Comparison of ENCODE assay signal across 19 mouse cellular contexts in the genomic region with DNA sequence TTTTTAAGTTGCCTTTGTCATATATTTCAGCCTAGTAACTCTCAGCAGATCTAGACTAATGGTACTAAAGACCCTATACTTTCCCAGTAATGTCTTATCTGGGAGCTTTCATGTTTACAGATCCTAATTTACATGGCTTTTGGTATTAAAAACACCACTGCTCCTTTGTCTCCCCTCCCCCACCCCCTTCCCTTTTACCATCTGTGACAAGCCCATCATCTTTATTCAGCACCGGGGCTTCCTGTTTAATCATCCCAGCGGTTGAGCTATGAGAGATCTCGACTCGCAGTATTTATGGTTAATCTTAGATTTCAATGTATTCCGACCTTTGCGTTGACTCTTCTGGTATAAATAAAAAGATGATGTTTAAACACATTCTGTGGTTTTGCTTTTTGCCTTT.
DNase-seq lines count a peak whose midpoint lies in the region; ATAC-seq and TF ChIP-seq lines count a peak whose summit lies in the region.
"Had no signal": no experiment of that assay in that cellular context is flagged by ENCODE, and none has a peak within 500 bp of the region (broad histone marks: within the 10 kb centered on the region; RNA-seq: fewer than 3 reads in every experiment).

No protein-coding gene starts in this region.

- 81% methylated on average over 6 of the region's 6 CpGs for WGBS in hindbrain, embryonic 10.5 days
- 66% methylated on average over 6 of the region's 6 CpGs for WGBS in hindbrain, postnatal 0 days
- WGBS in midbrain, embryonic 10.5 days: 83% methylated on average over 6 of the region's 6 CpGs
- 38% methylated on average over 6 of the region's 6 CpGs for WGBS in midbrain, embryonic 16.5 days
- WGBS in midbrain, embryonic 13.5 days: 48% methylated on average over 6 of the region's 6 CpGs
- WGBS in neural tube, embryonic 15.5 days: 57% methylated on average over 6 of the region's 6 CpGs

- TF ChIP-seq CTCF in hindbrain, postnatal 0 days (IDR thresholded peaks at IDR 0.05; ENCODE audit: low read depth): no peak

- no peak for ATAC-seq in hindbrain, postnatal 0 days
- ATAC-seq in midbrain, embryonic 16.5 days: no peak; the same call in 1 of the 2 replicates
- peak; percentile 59 for ATAC-seq in midbrain, embryonic 13.5 days
- ATAC-seq in neural tube, embryonic 15.5 days (ENCODE audit: low FRiP score): 0 out of 2 replicates have a peak, but pooled peaks have one; percentile 31

- H3K4me2 ChIP-seq in hindbrain, postnatal 0 days (ENCODE audit: low read depth, low read length): no peak overlapping the region
- H3K4me2 ChIP-seq in midbrain, embryonic 16.5 days (ENCODE audit: low read length): no peak overlapping the region
- H3K4me2 ChIP-seq in midbrain, embryonic 13.5 days (replicated peaks): no peak overlapping the region
- no peak overlapping the region for H3K4me2 ChIP-seq in neural tube, embryonic 15.5 days
- H3K4me2 ChIP-seq: heart, embryonic 15.5 days; limb, embryonic 15.5 days had no signal

- H3K9ac ChIP-seq in hindbrain, postnatal 0 days (replicated peaks; ENCODE audit: low read length): no peak overlapping the region
- no peak overlapping the region for H3K9ac ChIP-seq in midbrain, embryonic 16.5 days (ENCODE audit: low read depth, low read length)
- no peak overlapping the region for H3K9ac ChIP-seq in midbrain, embryonic 13.5 days (replicated peaks)
- H3K9ac ChIP-seq in neural tube, embryonic 15.5 days (replicated peaks): no peak overlapping the region
- H3K9ac ChIP-seq: heart, embryonic 15.5 days; limb, embryonic 15.5 days; liver, embryonic 14.5 days had no signal

- 0 out of 2 replicates have a peak overlapping the region, but pooled peaks have one; percentile 35 for H3K27ac ChIP-seq in hindbrain, embryonic 10.5 days
- no peak overlapping the region for H3K27ac ChIP-seq in hindbrain, postnatal 0 days
- peak overlapping the region; percentile 61 for H3K27ac ChIP-seq in midbrain, embryonic 10.5 days (replicated peaks)
- no peak overlapping the region for H3K27ac ChIP-seq in midbrain, embryonic 16.5 days (ENCODE audit: low read length)
- peak overlapping the region; percentile 51; the same call in 1 of the 2 replicates for H3K27ac ChIP-seq in midbrain, embryonic 13.5 days
- no peak overlapping the region for H3K27ac ChIP-seq in neural tube, embryonic 15.5 days (replicated peaks)
- H3K27ac ChIP-seq: gastrocnemius, adult 2 months; heart, embryonic 15.5 days; kidney, postnatal 0 days; limb, embryonic 15.5 days; liver, embryonic 14.5 days had no signal

- no peak for DNase-seq in hindbrain, embryonic 10.5 days (ENCODE audit: low spot score)
- no peak for DNase-seq in hindbrain, postnatal 0 days (ENCODE audit: low spot score)
- no peak for DNase-seq in midbrain, embryonic 10.5 days (ENCODE audit: low spot score)
- no peak for DNase-seq in layer of hippocampus, adult 11-12 months (ENCODE audit: low spot score)
- DNase-seq: adrenal gland, adult 2 months; cerebellum, adult 11-12 months; cerebellum, postnatal 10 days; gastrocnemius, adult 2 months; heart, postnatal 36 days; kidney, adult 2 months; left cerebral cortex, postnatal 4 days; thymus, postnatal 25 days had no signal

- H3K27me3 ChIP-seq in hindbrain, embryonic 10.5 days (ENCODE audit: insufficient read depth, poor library complexity, severe bottlenecking): no peaks in the 10 kb centered on the region
- H3K27me3 ChIP-seq in hindbrain, postnatal 0 days (ENCODE audit: insufficient read depth, low read length): no peaks in the 10 kb centered on the region
- no peaks in the 10 kb centered on the region for H3K27me3 ChIP-seq in midbrain, embryonic 10.5 days (ENCODE audit: low read depth, poor library complexity, severe bottlenecking)
- H3K27me3 ChIP-seq in midbrain, embryonic 16.5 days (ENCODE audit: control insufficient read depth, insufficient read depth, low read depth, low read length): no peaks in the 10 kb centered on the region
- no peaks in the 10 kb centered on the region for H3K27me3 ChIP-seq in midbrain, embryonic 13.5 days
- no peaks in the 10 kb centered on the region for H3K27me3 ChIP-seq in neural tube, embryonic 15.5 days (replicated peaks)
- H3K27me3 ChIP-seq: heart, embryonic 15.5 days; limb, embryonic 15.5 days had no signal

- H3K4me1 ChIP-seq in hindbrain, embryonic 10.5 days (replicated peaks): no peaks in the 10 kb centered on the region
- H3K4me1 ChIP-seq in hindbrain, postnatal 0 days (ENCODE audit: insufficient read depth, low read length): no peaks in the 10 kb centered on the region
- H3K4me1 ChIP-seq in midbrain, embryonic 10.5 days: peaks cover 7% of the 10 kb centered on the region; the same call in 1 of the 2 replicates
- no peaks in the 10 kb centered on the region; the same call in 1 of the 2 replicates for H3K4me1 ChIP-seq in midbrain, embryonic 16.5 days (ENCODE audit: control insufficient read depth, insufficient read depth, low read length)
- H3K4me1 ChIP-seq in midbrain, embryonic 13.5 days (replicated peaks): peaks cover 9% of the 10 kb centered on the region
- H3K4me1 ChIP-seq in neural tube, embryonic 15.5 days: no peaks in the 10 kb centered on the region
- H3K4me1 ChIP-seq: heart, embryonic 15.5 days; limb, embryonic 15.5 days had no signal

- H3K9me3 ChIP-seq in hindbrain, embryonic 10.5 days: no peaks in the 10 kb centered on the region
- H3K9me3 ChIP-seq in hindbrain, postnatal 0 days (ENCODE audit: low read length): no peaks in the 10 kb centered on the region
- H3K9me3 ChIP-seq in midbrain, embryonic 10.5 days (replicated peaks): 0 out of 2 replicates have a peak, but pooled peaks cover 3% of the 10 kb centered on the region
- H3K9me3 ChIP-seq in midbrain, embryonic 16.5 days (replicated peaks; ENCODE audit: control insufficient read depth, low read length, poor library complexity, severe bottlenecking): no peaks in the 10 kb centered on the region
- no peaks in the 10 kb centered on the region for H3K9me3 ChIP-seq in midbrain, embryonic 13.5 days
- no peaks in the 10 kb centered on the region for H3K9me3 ChIP-seq in neural tube, embryonic 15.5 days (replicated peaks)
- H3K9me3 ChIP-seq: heart, embryonic 15.5 days; limb, embryonic 15.5 days had no signal

- H3K36me3 ChIP-seq in hindbrain, embryonic 10.5 days: no peaks in the 10 kb centered on the region
- H3K36me3 ChIP-seq in hindbrain, postnatal 0 days (ENCODE audit: insufficient read depth, low read length): no peaks in the 10 kb centered on the region
- no peaks in the 10 kb centered on the region for H3K36me3 ChIP-seq in midbrain, embryonic 10.5 days
- H3K36me3 ChIP-seq in midbrain, embryonic 16.5 days (ENCODE audit: control insufficient read depth, insufficient read depth, low read length): no peaks in the 10 kb centered on the region
- no peaks in the 10 kb centered on the region for H3K36me3 ChIP-seq in midbrain, embryonic 13.5 days
- H3K36me3 ChIP-seq in neural tube, embryonic 15.5 days: no peaks in the 10 kb centered on the region
- H3K36me3 ChIP-seq: heart, embryonic 15.5 days; limb, embryonic 15.5 days had no signal

- H3K4me3 ChIP-seq in hindbrain, embryonic 10.5 days: no peak overlapping the region
- H3K4me3 ChIP-seq in hindbrain, postnatal 0 days (ENCODE audit: low read length): no peak overlapping the region
- H3K4me3 ChIP-seq in midbrain, embryonic 10.5 days: no peak overlapping the region
- no peak overlapping the region for H3K4me3 ChIP-seq in midbrain, embryonic 16.5 days (ENCODE audit: low read depth, low read length)
- no peak overlapping the region for H3K4me3 ChIP-seq in midbrain, embryonic 13.5 days (replicated peaks)
- no peak overlapping the region for H3K4me3 ChIP-seq in neural tube, embryonic 15.5 days (replicated peaks)
- H3K4me3 ChIP-seq: gastrocnemius, adult 2 months; heart, embryonic 15.5 days; limb, embryonic 15.5 days had no signal

Comparison
In these comparisons a context has a peak if more than half of its experiments do, and no peak if none do; other contexts are left out.
1. H3K27ac ChIP-seq: peak in hindbrain, embryonic 10.5 days (single experiment), midbrain, embryonic 10.5 days (single experiment) and midbrain, embryonic 13.5 days (single experiment); none in hindbrain, postnatal 0 days (single experiment), midbrain, embryonic 16.5 days (single experiment) and neural tube, embryonic 15.5 days (single experiment).
2. ATAC-seq: peak in midbrain, embryonic 13.5 days (single experiment) and neural tube, embryonic 15.5 days (single experiment); none in hindbrain, postnatal 0 days (single experiment) and midbrain, embryonic 16.5 days (single experiment).